Mouse (Mus musculus): ENCODE measurements at regions not wholly inside any gene's neighbourhood (a gene's known extent, or its start where the extent isn't known, plus 50 kb on each side); places are given as distances from the start of the nearest gene placed in this dataset.

DNA sequence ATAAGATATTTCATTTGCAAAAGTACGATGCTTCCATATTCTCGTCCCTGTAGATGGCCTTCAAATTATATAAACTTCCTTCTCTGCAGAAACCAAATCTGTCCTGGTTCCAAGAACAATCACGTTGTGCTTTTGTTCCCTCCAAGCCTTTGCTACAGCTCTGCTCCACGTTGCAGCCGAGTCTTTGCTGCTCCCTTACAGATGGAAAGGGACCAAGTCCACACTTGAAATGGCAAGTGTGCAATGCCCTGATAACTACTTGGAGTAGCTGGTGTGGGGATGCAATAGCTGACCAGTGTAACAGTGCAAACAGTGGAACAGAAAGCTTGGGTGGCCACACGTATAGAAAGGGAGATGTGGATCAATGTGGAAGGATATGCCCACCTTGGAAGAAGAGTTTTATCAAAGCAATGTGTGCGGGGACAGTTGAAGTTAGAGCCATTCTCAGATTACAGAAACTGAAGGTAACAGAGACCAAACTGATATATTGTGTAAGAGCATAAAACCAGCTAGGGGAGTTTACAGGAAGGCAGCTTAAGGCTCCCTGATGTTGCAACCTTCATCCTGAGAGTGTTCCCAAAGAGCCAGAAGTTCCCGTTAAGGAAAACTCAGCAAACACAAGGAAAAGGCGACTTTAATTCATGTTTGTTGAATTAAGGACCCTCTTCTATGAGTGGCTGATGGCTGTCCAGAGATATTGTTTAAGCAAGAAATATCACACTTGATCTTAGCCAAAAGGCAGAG, 161.3 kb downstream of the Npr3 start:
- 55% methylated on average over 9 of the region's 9 CpGs for WGBS (ENCODE audit: insufficient replicate concordance)
- Histone ChIP-seq H3K27ac (ENCODE audit: low read length) (no peak overlapping the region), H3K4me2 (ENCODE audit: low read depth, low read length) (no peak overlapping the region), H3K27me3 (ENCODE audit: control insufficient read depth, insufficient read depth, low read depth, low read length) (no peaks in the 10 kb centered on the region), H3K4me3 (ENCODE audit: low read depth, low read length) (no peak overlapping the region), H3K36me3 (ENCODE audit: control insufficient read depth, insufficient read depth) (no peaks in the 10 kb centered on the region), H3K9me3 (replicated peaks; ENCODE audit: control insufficient read depth, low read length) (no peaks in the 10 kb centered on the region), H3K4me1 (ENCODE audit: control insufficient read depth, low read depth, low read length) (no peaks in the 10 kb centered on the region), H3K9ac (ENCODE audit: low read depth, low read length) (no peak overlapping the region)
- no peak for ATAC-seq (ENCODE audit: low read depth)

DNA sequence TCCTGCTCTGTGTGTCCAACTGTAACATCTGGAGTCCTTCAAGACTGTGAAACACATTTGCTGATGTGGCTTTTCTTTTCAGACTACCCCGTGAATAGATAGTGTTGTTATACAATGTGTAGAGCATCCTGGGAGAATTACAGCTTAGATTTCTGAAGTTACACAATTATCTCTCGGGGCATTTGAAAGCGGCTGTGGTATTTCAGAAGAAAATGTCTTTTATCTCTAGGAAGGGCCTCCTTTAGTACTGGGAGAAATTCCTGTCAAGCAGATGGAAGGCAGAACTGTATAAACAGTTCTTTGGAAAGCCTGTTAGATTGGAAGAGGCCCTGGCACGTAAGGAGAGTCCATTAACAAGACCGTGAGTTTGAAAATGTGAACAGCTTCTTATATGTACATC, 162.2 kb downstream of the Npr3 start:
- no peaks in the 10 kb centered on the region for H3K27me3 ChIP-seq (ENCODE audit: control insufficient read depth, insufficient read depth, low read depth, low read length)
- H3K36me3 ChIP-seq (ENCODE audit: control insufficient read depth, insufficient read depth), result no peaks in the 10 kb centered on the region
- no peak for ATAC-seq (ENCODE audit: low read depth)
- WGBS (ENCODE audit: insufficient replicate concordance), result 58% methylated on average over 5 of the region's 5 CpGs
- H3K4me2 ChIP-seq (ENCODE audit: low read depth, low read length), result no peak overlapping the region
- H3K9me3 ChIP-seq (replicated peaks; ENCODE audit: control insufficient read depth, low read length), result no peaks in the 10 kb centered on the region
- H3K27ac ChIP-seq (ENCODE audit: low read length), result no peak overlapping the region
- H3K9ac ChIP-seq (ENCODE audit: low read depth, low read length), result no peak overlapping the region
- H3K4me3 ChIP-seq (ENCODE audit: low read depth, low read length), result no peak overlapping the region
- H3K4me1 ChIP-seq (ENCODE audit: control insufficient read depth, low read depth, low read length), result no peaks in the 10 kb centered on the region

DNA sequence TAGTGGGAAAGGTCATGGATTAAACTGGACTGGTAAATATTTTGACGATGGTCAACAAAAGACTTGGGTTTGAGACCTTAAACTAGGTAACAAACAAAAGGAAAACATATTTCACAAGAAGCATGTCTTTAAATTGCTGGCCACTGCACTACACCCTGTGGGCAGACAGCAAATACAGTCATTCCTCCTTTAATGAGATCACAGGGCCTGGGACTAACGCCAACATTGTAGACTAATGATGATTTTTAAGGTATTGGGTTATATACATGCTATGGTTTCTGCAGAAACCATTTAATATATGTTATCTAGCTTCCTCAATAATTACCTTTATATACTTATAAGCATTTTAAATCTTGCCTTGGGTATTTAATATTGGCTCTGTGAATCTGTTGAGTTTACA, 162.8 kb downstream of the Npr3 start:
- Histone ChIP-seq H3K27ac (ENCODE audit: low read length) (no peak overlapping the region), H3K27me3 (ENCODE audit: control insufficient read depth, insufficient read depth, low read depth, low read length) (no peaks in the 10 kb centered on the region), H3K9ac (ENCODE audit: low read depth, low read length) (no peak overlapping the region), H3K4me3 (ENCODE audit: low read depth, low read length) (no peak overlapping the region), H3K36me3 (ENCODE audit: control insufficient read depth, insufficient read depth) (no peaks in the 10 kb centered on the region), H3K4me2 (ENCODE audit: low read depth, low read length) (no peak overlapping the region), H3K9me3 (replicated peaks; ENCODE audit: control insufficient read depth, low read length) (no peaks in the 10 kb centered on the region), H3K4me1 (ENCODE audit: control insufficient read depth, low read depth, low read length) (no peaks in the 10 kb centered on the region)
- WGBS (ENCODE audit: insufficient replicate concordance), result 45% methylated on average over 2 of the region's 2 CpGs
- ATAC-seq (ENCODE audit: low read depth), result no peak

DNA sequence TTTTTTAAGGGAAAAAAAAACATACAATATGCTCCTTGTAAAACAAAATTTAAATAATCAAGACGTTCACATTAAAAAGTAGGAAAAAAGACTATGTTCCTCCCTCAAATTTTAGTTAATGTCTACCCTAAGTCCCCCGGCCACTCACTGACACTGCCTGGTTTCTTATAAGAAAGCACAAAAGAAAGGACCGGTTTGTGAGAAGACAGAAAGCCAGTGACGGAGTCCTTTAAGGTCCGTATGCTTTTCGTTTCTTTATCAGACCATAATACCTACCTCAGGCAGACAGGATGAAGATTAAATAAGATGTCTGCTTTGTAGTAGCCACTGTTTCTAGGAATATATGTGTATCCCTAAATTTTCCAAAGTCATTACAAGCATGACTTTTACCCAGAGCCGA, 164.3 kb downstream of the Npr3 start:
- no peak overlapping the region for H3K4me3 ChIP-seq (ENCODE audit: low read depth, low read length)
- no peaks in the 10 kb centered on the region for H3K36me3 ChIP-seq (ENCODE audit: control insufficient read depth, insufficient read depth)
- no peak for ATAC-seq (ENCODE audit: low read depth)
- H3K9me3 ChIP-seq (replicated peaks; ENCODE audit: control insufficient read depth, low read length), result no peaks in the 10 kb centered on the region
- no peaks in the 10 kb centered on the region for H3K27me3 ChIP-seq (ENCODE audit: control insufficient read depth, insufficient read depth, low read depth, low read length)
- WGBS (ENCODE audit: insufficient replicate concordance), result 62% methylated on average over 7 of the region's 7 CpGs
- H3K27ac ChIP-seq (ENCODE audit: low read length), result no peak overlapping the region
- H3K4me1 ChIP-seq (ENCODE audit: control insufficient read depth, low read depth, low read length), result no peaks in the 10 kb centered on the region
- H3K4me2 ChIP-seq (ENCODE audit: low read depth, low read length), result no peak overlapping the region
- no peak overlapping the region for H3K9ac ChIP-seq (ENCODE audit: low read depth, low read length)

DNA sequence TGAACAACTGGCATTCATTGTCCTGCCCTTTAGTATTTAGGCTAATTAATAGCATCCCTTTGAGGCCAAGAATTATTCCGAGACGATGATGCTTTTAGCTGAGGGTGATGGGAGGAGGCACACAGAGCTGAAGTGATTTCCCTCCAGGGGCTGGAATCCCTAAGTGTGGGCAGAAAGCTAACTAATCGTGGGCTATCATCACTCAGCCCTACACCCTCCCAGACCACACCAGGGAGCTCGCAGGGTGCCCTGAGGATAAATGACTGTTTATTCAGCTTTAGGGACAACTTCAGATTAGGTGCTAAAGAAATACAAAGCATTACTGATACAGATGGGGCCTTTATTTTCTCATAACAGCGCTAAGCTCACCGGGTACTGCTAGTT, 164.7 kb downstream of the Npr3 start:
- no peaks in the 10 kb centered on the region for H3K27me3 ChIP-seq (ENCODE audit: control insufficient read depth, insufficient read depth, low read depth, low read length)

DNA sequence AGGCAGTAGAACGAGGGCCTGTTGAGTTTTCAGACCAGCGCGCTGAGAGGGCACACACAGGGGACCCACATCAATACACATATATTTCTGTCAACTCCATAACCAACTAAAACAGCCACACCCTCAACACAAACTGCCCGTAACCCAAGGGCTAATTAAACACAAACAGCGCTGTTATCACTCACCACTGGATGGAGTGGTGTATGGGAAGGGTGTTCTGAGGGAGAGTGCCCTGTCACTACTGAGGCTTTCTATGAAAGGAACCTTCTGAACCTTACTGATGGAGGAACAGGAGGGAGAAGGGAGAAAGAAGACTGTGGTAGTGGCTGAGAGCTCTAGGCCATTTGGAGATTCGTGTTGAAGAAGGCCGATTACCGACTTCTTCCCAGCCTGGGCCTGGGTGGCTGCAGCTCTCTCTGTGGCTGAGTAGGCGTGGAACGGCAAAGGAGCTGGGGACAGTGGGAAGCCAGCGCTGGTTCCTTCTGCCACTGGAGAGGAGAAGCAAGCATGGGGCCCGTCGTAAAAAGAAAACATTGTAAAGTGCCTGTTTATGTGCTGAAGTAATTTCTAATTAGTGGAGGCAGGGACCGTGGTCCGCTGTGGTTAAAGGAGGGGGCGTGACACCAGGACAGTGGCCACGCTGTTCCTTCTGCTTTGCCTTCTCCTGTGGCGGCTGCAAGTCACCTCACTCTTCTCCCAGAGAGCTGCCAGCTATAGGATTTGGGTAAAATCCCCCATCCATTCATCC, 165.3 kb downstream of the Npr3 start:
- no peak overlapping the region for H3K4me3 ChIP-seq (ENCODE audit: low read depth, low read length)
- no peak overlapping the region for H3K4me2 ChIP-seq (ENCODE audit: low read depth, low read length)
- no peak for ATAC-seq (ENCODE audit: low read depth)
- no peaks in the 10 kb centered on the region for H3K27me3 ChIP-seq (ENCODE audit: control insufficient read depth, insufficient read depth, low read depth, low read length)
- no peak overlapping the region for H3K9ac ChIP-seq (ENCODE audit: low read depth, low read length)
- no peak overlapping the region for H3K27ac ChIP-seq (ENCODE audit: low read length)
- no peaks in the 10 kb centered on the region for H3K4me1 ChIP-seq (ENCODE audit: control insufficient read depth, low read depth, low read length)
- WGBS (ENCODE audit: insufficient replicate concordance), result 50% methylated on average over 18 of the region's 18 CpGs
- no peaks in the 10 kb centered on the region for H3K9me3 ChIP-seq (replicated peaks; ENCODE audit: control insufficient read depth, low read length)
- no peaks in the 10 kb centered on the region for H3K36me3 ChIP-seq (ENCODE audit: control insufficient read depth, insufficient read depth)

More for the DNA sequence above, 164.7 kb downstream of the Npr3 start:
- Histone ChIP-seq H3K4me3 (ENCODE audit: low read depth, low read length) (no peak overlapping the region), H3K27ac (ENCODE audit: low read length) (no peak overlapping the region), H3K36me3 (ENCODE audit: control insufficient read depth, insufficient read depth) (no peaks in the 10 kb centered on the region), H3K9ac (ENCODE audit: low read depth, low read length) (no peak overlapping the region), H3K9me3 (replicated peaks; ENCODE audit: control insufficient read depth, low read length) (no peaks in the 10 kb centered on the region), H3K4me2 (ENCODE audit: low read depth, low read length) (no peak overlapping the region), H3K4me1 (ENCODE audit: control insufficient read depth, low read depth, low read length) (no peaks in the 10 kb centered on the region)
- no peak for ATAC-seq (ENCODE audit: low read depth)
- WGBS (ENCODE audit: insufficient replicate concordance), result 47% methylated on average over 6 of the region's 6 CpGs

DNA sequence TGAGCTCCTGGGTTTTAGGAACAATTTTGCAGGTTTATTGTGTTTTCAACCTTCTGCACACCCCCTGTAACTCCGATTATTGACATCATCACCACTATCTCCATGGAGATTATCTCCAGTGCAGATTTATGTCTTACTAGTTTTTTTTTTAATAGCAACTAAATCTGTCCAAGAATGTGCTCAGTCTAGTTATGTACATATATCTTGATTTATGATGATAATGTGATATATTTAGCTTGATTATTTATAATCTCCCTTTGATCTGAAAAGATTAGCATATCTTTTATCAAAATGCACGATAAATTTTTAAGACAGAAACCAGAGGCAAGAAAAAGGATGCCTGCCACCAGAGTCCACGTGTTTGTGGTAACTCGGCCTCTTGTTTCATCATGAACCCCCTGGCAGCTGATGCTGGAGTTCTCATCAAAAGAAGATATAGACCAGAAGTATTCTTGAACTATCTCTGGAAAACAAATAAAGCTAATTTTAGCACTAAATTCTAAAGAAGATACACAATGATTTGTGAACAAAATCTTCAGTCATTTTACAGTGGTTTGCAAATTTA, 169.6 kb downstream of the Npr3 start:
- no peak overlapping the region for H3K27ac ChIP-seq (ENCODE audit: low read length)
- H3K4me3 ChIP-seq (ENCODE audit: low read depth, low read length), result no peak overlapping the region
- no peak for ATAC-seq (ENCODE audit: low read depth)
- H3K36me3 ChIP-seq (ENCODE audit: control insufficient read depth, insufficient read depth), result no peaks in the 10 kb centered on the region
- no peak overlapping the region for H3K4me2 ChIP-seq (ENCODE audit: low read depth, low read length)
- H3K9ac ChIP-seq (ENCODE audit: low read depth, low read length), result no peak overlapping the region
- 55% methylated on average over 4 of the region's 4 CpGs for WGBS (ENCODE audit: insufficient replicate concordance)
- no peaks in the 10 kb centered on the region for H3K9me3 ChIP-seq (replicated peaks; ENCODE audit: control insufficient read depth, low read length)
- H3K4me1 ChIP-seq (ENCODE audit: control insufficient read depth, low read depth, low read length), result no peaks in the 10 kb centered on the region
- no peaks in the 10 kb centered on the region for H3K27me3 ChIP-seq (ENCODE audit: control insufficient read depth, insufficient read depth, low read depth, low read length)

DNA sequence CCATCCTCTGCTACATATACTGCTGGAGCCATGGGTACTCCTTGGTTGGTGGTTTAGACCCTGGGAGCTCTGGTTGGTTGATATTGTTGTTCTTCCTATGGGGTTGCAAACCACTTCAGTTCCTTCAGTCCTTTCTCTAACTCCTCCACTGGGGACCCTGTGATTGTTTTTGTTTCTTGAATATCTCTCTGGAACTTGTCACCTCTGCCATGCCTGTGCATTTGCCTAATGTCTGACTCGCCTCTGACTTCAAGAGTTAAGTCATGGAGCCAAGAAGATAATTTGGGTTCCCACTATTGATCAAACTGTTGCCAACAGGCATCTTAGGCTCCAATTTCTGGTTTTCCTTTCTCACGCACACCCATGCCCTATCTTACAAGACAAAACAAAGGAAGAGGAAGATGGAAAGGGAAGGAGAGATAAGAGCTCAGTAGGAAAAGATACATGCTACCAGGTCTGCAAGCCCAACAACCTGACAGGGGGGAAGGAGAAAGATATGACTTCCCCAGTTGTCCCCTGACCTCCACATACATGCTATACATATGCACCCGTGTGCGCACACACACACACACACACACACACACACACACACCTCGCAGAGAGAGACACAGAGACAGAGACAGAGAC, 172.3 kb downstream of the Npr3 start:
- no peaks in the 10 kb centered on the region for H3K4me1 ChIP-seq (ENCODE audit: control insufficient read depth, low read depth, low read length)
- no peaks in the 10 kb centered on the region for H3K36me3 ChIP-seq (ENCODE audit: control insufficient read depth, insufficient read depth)
- H3K27ac ChIP-seq (ENCODE audit: low read length), result no peak overlapping the region
- WGBS (ENCODE audit: insufficient replicate concordance), result 45% methylated on average over 5 of the region's 5 CpGs
- no peak overlapping the region for H3K9ac ChIP-seq (ENCODE audit: low read depth, low read length)
- ATAC-seq (ENCODE audit: low read depth), result no peak
- no peak overlapping the region for H3K4me2 ChIP-seq (ENCODE audit: low read depth, low read length)
- H3K9me3 ChIP-seq (replicated peaks; ENCODE audit: control insufficient read depth, low read length), result no peaks in the 10 kb centered on the region
- H3K27me3 ChIP-seq (ENCODE audit: control insufficient read depth, insufficient read depth, low read depth, low read length), result no peaks in the 10 kb centered on the region
- no peak overlapping the region for H3K4me3 ChIP-seq (ENCODE audit: low read depth, low read length)

DNA sequence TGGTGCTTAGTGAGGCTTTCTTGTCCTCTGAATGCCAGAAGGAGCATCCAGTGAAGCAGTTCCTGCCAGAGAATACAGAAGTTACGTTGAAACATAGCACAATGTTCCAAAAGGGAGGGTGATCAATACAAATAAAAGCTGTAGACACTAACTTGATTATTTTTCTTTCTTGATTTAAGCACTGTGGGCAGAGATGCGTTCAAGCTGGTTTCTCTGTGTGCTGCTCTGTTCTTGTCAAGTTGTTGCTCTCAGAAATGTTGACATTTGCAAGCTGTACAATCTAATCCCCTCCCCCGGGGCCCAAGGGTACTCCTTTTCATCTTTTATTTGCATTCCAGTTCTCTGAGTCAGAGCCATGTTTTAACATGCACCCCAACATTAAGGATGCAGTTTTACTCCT, 177.7 kb downstream of the Npr3 start:
- no peak overlapping the region for H3K27ac ChIP-seq (ENCODE audit: low read length)
- H3K36me3 ChIP-seq (ENCODE audit: control insufficient read depth, insufficient read depth), result no peaks in the 10 kb centered on the region
- H3K4me1 ChIP-seq (ENCODE audit: control insufficient read depth, low read depth, low read length), result no peaks in the 10 kb centered on the region
- no peaks in the 10 kb centered on the region for H3K9me3 ChIP-seq (replicated peaks; ENCODE audit: control insufficient read depth, low read length)
- H3K27me3 ChIP-seq (ENCODE audit: control insufficient read depth, insufficient read depth, low read depth, low read length), result no peaks in the 10 kb centered on the region
- ATAC-seq (ENCODE audit: low read depth), result no peak
- 36% methylated on average over 3 of the region's 3 CpGs for WGBS (ENCODE audit: insufficient replicate concordance)
- no peak overlapping the region for H3K4me2 ChIP-seq (ENCODE audit: low read depth, low read length)
- H3K4me3 ChIP-seq (ENCODE audit: low read depth, low read length), result no peak overlapping the region
- no peak overlapping the region for H3K9ac ChIP-seq (ENCODE audit: low read depth, low read length)
